Mouse (Mus musculus) spleen, adult 12 weeks (tissue): ENCODE measurements around the gene Rpl34.

ENCODE experiments used
- DNase-seq: peaks from one replicate; pipeline ENCODE4 v3.0.0; 2022; ENCODE audit warnings: low spot score

Gene Rpl34

GRCm38 (mm10) chr3:130712891-130713290 lies 17.3 kb downstream of the Rpl34 start:
- no peak for DNase-seq

DNA sequence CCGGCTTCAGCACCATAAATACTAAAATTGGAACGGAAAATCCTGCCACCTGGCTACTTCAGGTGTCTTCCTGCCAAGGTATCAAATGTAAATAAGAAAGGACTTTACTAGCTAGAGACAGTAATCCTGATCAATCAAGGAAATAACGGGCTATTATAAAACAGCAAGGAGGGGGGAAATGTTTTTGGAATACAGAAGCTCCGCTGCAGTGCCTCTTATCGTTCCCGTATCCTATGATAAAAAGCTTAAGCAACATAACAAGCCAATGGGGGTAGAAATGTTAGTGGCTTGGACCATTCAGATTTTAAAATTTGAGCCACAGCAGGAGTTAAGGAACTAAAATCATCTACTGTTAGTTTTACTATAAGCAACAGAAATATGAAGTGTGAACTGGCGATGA lies 20.1 kb downstream of the Rpl34 start:
- no peak for DNase-seq

- peak; percentile 91 for DNase-seq
Observed at GRCm38 (mm10) chr3:130708967-130709924, 21.0 kb downstream of the Rpl34 start, which contains the start of gene Ostc. Gene Ostc, minus strand, starts transcription at chr3:130709444.

DNA sequence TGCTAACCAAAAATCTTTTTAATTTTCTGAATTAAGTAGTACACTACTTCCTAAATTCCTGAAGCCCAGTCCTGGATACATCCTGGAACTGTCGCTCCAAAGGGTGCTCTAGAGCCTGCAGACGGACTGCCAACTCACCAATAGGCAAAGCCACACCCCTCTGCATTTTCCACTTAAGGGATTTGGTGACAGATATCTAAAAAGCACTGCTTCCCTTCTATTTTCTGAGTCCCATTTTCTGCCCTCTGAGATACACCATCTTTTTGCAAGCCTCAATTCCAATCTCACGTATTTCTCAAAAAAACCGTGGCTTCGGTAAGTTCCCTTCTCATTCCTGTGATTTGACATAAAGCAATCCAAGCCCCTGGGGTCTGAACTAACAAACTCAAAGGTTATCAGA lies 21.7 kb downstream of the Rpl34 start:
- no peak for DNase-seq

DNA sequence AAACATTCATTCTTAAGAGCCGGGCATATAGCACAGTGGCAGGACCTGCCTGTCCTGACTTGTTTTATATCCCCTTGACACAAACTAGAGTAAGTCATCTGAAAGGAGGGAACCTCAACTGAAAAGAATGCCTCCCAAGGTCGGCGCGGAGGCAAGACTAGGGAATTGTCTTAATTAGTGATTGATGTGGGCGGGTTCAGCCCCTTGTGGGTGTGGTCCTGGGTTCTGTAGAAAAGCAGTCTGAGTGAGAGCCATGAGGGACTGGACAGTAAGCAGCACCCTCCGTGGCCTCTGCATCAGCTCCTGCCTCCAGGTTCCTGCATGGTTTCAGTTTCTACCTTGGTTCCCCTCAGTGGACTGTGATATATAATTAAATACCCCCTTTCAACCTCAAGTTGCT lies 27.9 kb downstream of the Rpl34 start:
- no peak for DNase-seq

- no peak for DNase-seq
Observed at GRCm38 (mm10) chr3:130697622-130698021, 32.6 kb downstream of the Rpl34 start.

- no peak for DNase-seq
Observed at GRCm38 (mm10) chr3:130694705-130695104, 35.5 kb downstream of the Rpl34 start.

DNA sequence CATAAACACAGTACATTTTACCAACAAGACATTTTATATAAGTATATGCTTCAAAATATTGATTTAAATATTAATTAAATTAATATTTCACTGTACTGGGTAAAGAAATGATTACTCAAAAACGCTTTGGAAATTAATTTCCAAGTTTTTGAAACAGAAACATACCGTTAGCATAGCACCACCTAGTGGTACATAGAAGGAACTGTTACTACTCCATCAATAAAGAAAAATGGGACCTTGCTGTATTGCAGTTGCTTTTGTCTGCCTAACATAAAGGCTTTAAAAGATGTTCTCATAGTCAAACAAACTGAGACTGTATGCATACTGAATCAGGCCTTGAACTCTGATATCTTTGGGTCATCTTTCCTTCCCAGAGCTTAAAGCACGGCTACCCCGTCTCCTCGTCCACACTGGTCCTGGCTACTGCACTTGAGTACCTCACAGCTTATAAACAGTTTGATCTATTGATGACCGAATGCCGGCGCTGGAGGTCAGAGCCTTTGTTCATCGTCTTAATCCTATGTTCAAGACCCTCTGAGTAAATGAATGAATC lies 36.1 kb downstream of the Rpl34 start:
- no peak for DNase-seq

DNA sequence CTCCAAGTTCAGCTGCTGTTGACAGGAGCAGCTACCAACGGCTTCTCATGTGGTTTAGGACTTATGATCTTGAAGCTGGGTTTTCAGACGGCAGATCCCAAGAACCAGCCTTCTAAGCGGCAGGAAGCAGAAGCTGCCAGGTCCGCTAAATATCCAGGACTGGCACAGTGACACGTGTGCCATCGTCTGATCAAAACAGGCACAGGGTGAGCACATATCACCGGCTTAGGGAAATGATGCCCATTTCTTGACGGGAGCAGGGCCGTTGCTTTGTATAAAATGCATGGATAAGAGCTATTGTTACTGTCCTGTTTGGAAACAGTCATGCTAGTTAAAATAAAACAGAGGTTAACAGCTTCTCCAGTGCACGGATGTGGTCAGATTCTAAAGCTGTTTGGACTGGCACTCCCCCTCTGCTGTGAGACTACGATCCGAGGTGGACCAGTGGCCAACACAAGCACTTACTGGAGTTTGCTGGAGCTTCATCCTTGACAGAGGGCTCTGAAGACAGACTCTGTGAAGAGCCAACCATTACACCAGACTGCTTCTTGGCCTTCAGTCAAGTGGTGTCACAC lies 38.5 kb downstream of the Rpl34 start:
- DNase-seq = no peak

GRCm38 (mm10) chr3:130690834-130691595 lies 39.2 kb downstream of the Rpl34 start:
- DNase-seq = peak; percentile 62

DNA sequence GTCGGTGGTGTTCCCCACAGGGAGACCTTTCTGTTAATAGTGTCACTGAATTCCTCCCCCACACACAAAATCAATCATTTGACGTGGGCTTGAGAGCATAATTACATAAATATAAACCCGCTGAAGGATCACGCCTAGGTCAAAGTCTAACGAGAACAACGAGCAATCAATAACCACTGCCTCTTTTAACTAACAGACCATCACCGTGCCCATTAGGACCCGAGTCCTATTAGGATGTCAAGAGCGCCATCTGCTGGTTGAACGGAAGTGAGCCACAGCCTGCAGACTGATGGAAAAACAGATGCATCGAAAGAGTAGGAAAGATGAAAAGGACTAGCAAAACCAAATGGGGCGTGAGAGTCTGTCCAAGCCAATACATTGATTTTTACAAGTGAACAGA lies 40.6 kb downstream of the Rpl34 start:
- DNase-seq = peak; percentile 42

GRCm38 (mm10) chr3:130687051-130687450 lies 43.1 kb downstream of the Rpl34 start:
- DNase-seq = no peak

- no peak for DNase-seq
Observed at GRCm38 (mm10) chr3:130685014-130685366, 45.2 kb downstream of the Rpl34 start.

- DNase-seq = no peak
Observed at GRCm38 (mm10) chr3:130684276-130685013, 45.8 kb downstream of the Rpl34 start.

DNA sequence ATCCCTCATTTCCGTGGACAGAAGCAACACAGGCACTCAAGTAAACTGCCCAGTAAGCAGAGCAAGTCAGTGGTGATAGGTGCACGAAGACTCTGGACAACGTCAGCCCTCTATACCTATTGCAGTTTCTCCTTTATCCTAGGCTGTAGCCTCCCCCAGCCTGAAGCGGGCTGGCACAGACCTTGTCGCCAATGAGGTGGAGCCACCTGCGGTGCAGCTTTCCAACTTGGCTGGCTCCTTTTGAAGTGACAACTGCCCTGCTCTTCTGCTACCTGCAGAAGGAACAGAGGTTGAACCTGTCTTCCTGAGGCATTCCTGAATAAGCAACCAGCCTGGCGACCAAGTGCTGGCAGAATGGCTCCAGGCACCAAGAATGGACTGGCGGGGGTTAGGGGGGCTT lies 46.4 kb downstream of the Rpl34 start:
- DNase-seq = no peak

- DNase-seq = no peak
Observed at GRCm38 (mm10) chr3:130682183-130682582, 48.0 kb downstream of the Rpl34 start.

DNA sequence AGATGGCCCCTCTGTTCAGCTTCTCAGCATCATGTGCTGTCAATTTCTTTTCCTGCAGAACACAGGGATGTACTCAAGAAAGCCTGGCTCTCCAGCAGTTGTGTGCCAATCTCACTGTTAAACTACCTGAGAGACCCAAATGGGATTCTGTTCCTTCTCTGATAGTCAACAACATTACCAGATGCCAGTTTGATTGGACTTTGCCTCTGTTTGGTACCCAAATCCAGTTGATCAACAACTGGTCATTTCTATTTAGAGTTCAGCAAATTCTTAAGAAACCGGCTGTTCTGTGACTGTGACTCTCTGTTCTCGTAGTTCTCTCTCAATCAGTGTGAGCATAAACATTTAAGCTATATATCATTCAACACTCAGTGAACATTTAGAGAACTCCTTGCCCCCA lies 49.0 kb downstream of the Rpl34 start:
- no peak for DNase-seq

DNA sequence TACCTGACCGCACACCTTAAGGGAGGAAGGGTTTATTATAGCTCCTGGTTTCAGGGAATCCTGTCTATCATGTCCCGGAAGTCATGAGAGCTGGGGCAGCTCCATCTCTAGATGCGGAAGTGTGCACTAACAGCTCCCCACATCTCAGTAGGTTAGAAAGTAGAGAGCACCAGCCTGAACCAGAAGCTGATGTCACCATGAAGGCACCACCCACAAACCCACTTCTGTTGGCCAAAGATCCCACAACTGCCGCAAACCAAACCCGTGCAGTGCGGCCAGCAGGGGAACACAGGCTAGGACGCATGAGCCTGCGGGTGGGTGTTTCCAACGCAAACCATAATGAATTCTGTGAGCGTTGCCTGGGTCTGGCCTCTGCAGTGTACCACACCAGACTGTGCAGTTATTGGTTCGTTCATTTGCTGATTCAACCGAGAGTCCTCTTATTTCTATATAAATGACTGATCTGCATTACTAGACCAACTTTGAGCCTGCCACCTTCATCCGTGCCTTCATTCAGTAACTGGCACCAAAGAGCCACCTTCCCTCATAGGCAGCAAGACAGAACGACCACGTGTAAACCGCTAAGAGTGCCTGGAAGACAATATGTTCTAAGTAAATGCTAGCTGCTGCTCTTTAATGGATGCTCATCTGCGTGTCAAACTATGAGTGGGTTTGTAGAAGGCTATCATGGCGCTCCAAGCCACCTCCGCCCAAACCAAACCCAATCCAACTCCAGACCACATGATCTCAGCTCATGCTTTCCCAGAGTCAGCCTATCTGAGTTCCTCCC lies 52.3 kb downstream of the Rpl34 start:
- no peak for DNase-seq
